Mouse (Mus musculus) myocyte (in vitro differentiated cells): ENCODE results near the gene Smc5.

Source experiments
- E2F4 ChIP-seq: IDR thresholded peaks from one replicate; pipeline ENCODE4 v1.6.1; 2011; ENCODE audit warnings: mild to moderate bottlenecking, control low read depth, moderate library complexity; ENCODE audit not compliant: insufficient read depth
- MAX ChIP-seq: IDR thresholded peaks from one replicate; pipeline ENCODE4 v1.6.1; 2011; ENCODE audit warnings: low read depth, mild to moderate bottlenecking, control low read depth
- MYOD1 ChIP-seq, 3 experiments: IDR thresholded peaks; one replicate each; pipeline ENCODE4 v1.6.1; 2011; ENCODE audit warnings: control low read depth in 2 of 3, low read depth in 2 of 3, mild to moderate bottlenecking in 2 of 3, moderate library complexity in 1 of 3; ENCODE audit not compliant: insufficient read length in 2 of 3, control insufficient read depth in 1 of 3
- MYOG ChIP-seq, 3 experiments: IDR thresholded peaks; one replicate each; pipeline ENCODE4 v1.6.1; 2011; ENCODE audit warnings: control low read depth in 2 of 3, low read depth in 2 of 3, mild to moderate bottlenecking in 2 of 3; ENCODE audit not compliant: insufficient read length in 2 of 3, control insufficient read depth in 1 of 3, insufficient read depth in 1 of 3
- POLR2A ChIP-seq: IDR thresholded peaks from one replicate; pipeline ENCODE4 v1.6.1; 2011; ENCODE audit warnings: low read depth, mild to moderate bottlenecking, control low read depth, moderate library complexity; ENCODE audit not compliant: insufficient read length
- POLR2AphosphoS2 ChIP-seq: IDR thresholded peaks from one replicate; pipeline ENCODE4 v1.6.1; 2011; ENCODE audit warnings: low read depth, control low read depth; ENCODE audit not compliant: insufficient read length
- REST ChIP-seq: IDR thresholded peaks from one replicate; pipeline ENCODE4 v1.6.1; 2011; ENCODE audit warnings: mild to moderate bottlenecking, control low read depth, moderate library complexity; ENCODE audit not compliant: insufficient read depth, insufficient read length
- SRF ChIP-seq: IDR thresholded peaks from one replicate; pipeline ENCODE4 v1.6.1; 2011; ENCODE audit warnings: low read depth; ENCODE audit not compliant: control insufficient read depth, insufficient read length
- TCF3 ChIP-seq: IDR thresholded peaks from one replicate; pipeline ENCODE4 v1.6.1; 2011; ENCODE audit warnings: low read depth, control low read depth; ENCODE audit not compliant: insufficient read length
- USF1 ChIP-seq: IDR thresholded peaks from one replicate; pipeline ENCODE4 v1.6.1; 2011; ENCODE audit warnings: low read depth, mild to moderate bottlenecking, control low read depth, moderate library complexity

GRCm38 (mm10) chr19:23274054-23274724, 492 bp upstream of the Smc5 start:
- TF ChIP-seq E2F4 = no peak
- TF ChIP-seq MYOD1 (IDR thresholded peaks at IDR 0.05; ENCODE audit: control insufficient read depth in 1 of 3, insufficient read length in 2 of 3, low read depth in 2 of 3) = no peak
- TF ChIP-seq POLR2A = no peak
- no peak for TF ChIP-seq TCF3
- no peak for TF ChIP-seq USF1
- TF ChIP-seq SRF = no peak
- no peak for TF ChIP-seq MYOG (IDR thresholded peaks at IDR 0.05; ENCODE audit: control insufficient read depth in 1 of 3, insufficient read depth in 1 of 3, insufficient read length in 2 of 3, low read depth in 2 of 3)
- no peak for TF ChIP-seq POLR2AphosphoS2
- no peak for TF ChIP-seq REST
- TF ChIP-seq MAX = no peak
